Mouse (Mus musculus) midbrain, embryonic 11.5 days (tissue): ENCODE data around the gene Elmsan1. TPM values are rescaled to one million over a fixed set of nuclear protein-coding genes. Genes with fewer than 3 reads are reported as not detected.

Experiments
- ATAC-seq: fragments of 200-750 bp; cut with Nextera tagmentation; 2 replicates; pipeline ENCODE4 v1.8.0; 2017; ENCODE audit warnings: moderate TSS enrichment, moderate library complexity; ENCODE audit not compliant: low FRiP score
- DNase-seq: peaks from one replicate; pipeline ENCODE4 v3.0.0; 2015; ENCODE audit warnings: low spot score; ENCODE audit errors: missing footprints
- H3K27ac ChIP-seq: fragments of 300-500 bp; sonication (generic); 2 replicates; pipeline ENCODE4 v1.5.1; 2014; ENCODE audit warnings: low read depth, low read length
- H3K27me3 ChIP-seq: fragments of 300-500 bp; sonication (generic); 2 replicates; pipeline ENCODE4 v1.6.1; 2014; ENCODE audit warnings: mild to moderate bottlenecking, low read length, moderate library complexity, mixed read lengths; ENCODE audit not compliant: control insufficient read depth, insufficient read depth
- H3K36me3 ChIP-seq: fragments of 300-500 bp; sonication (generic); 2 replicates; pipeline ENCODE4 v1.6.1; 2014; ENCODE audit warnings: mild to moderate bottlenecking, low read length, moderate library complexity, mixed read lengths; ENCODE audit not compliant: control insufficient read depth, insufficient read depth
- H3K4me1 ChIP-seq: fragments of 300-500 bp; sonication (generic); 2 replicates; pipeline ENCODE4 v1.6.1; 2014; ENCODE audit warnings: low read length; ENCODE audit not compliant: control insufficient read depth, insufficient read depth
- H3K4me2 ChIP-seq: fragments of 300-500 bp; sonication (generic); 2 replicates; pipeline ENCODE4 v1.6.1; 2014; ENCODE audit warnings: mild to moderate bottlenecking, moderate library complexity
- H3K4me3 ChIP-seq: fragments of 300-500 bp; sonication (generic); 2 replicates; pipeline ENCODE4 v1.5.1; 2014; ENCODE audit warnings: low read depth, low read length
- H3K9ac ChIP-seq: fragments of 300-500 bp; sonication (generic); 2 replicates; pipeline ENCODE4 v1.6.1; 2014; ENCODE audit warnings: low read length
- H3K9me3 ChIP-seq: fragments of 300-500 bp; sonication (generic); 2 replicates; pipeline ENCODE4 v1.6.1; 2016; ENCODE audit warnings: low read length; ENCODE audit not compliant: control insufficient read depth
- WGBS: fragments of 180-500 bp; shearing (Covaris S2); extraction: QIAGEN DNeasy Blood & Tissue Kit; methylation state at CpG from one replicate; pipeline ENCODE4 v1.1.7; 2014; 5-methylcytosine and 5-hydroxymethylcytosine counted together
- polyA plus RNA-seq: library from polyadenylated mRNA; unstranded; fragments of >200 nt; fragmentation: Nextera tagmentation; extraction: Ambion mirVana; gene quantifications from 2 replicates; pipeline ENCODE4 v1.2.1, GENCODE M21; 2014

Gene Elmsan1
- polyA plus RNA-seq, 1 experiment from 2014 or later: 3.9 TPM

- no peak overlapping the region for H3K27ac ChIP-seq
- DNase-seq: peak; percentile 51
- H3K9me3 ChIP-seq: no peaks in the 10 kb centered on the region
- 69% methylated on average over 4 of the region's 4 CpGs for WGBS
- H3K4me3 ChIP-seq: no peak overlapping the region
- H3K4me1 ChIP-seq: no peaks in the 10 kb centered on the region
- ATAC-seq: no peak
- H3K9ac ChIP-seq: no peak overlapping the region
- H3K4me2 ChIP-seq: no peak overlapping the region
- H3K27me3 ChIP-seq: no peaks in the 10 kb centered on the region
- no peaks in the 10 kb centered on the region for H3K36me3 ChIP-seq
These were observed 78.5 kb downstream of the Elmsan1 start for GRCm38 (mm10) chr12:84140135-84140534.

- peak; percentile 64 for DNase-seq
- WGBS: 92% methylated on average over 7 of the region's 7 CpGs
- H3K4me3 ChIP-seq: no peak overlapping the region
- 0 out of 2 replicates have a peak, but pooled peaks cover 2% of the 10 kb centered on the region for H3K36me3 ChIP-seq
- no peak for ATAC-seq
- H3K9me3 ChIP-seq: no peaks in the 10 kb centered on the region
- H3K27me3 ChIP-seq: no peaks in the 10 kb centered on the region
- no peak overlapping the region for H3K27ac ChIP-seq
- no peaks in the 10 kb centered on the region for H3K4me1 ChIP-seq
- H3K4me2 ChIP-seq: no peak overlapping the region
- no peak overlapping the region for H3K9ac ChIP-seq
These were observed 81.5 kb downstream of the Elmsan1 start for GRCm38 (mm10) chr12:84137131-84137530.

GRCm38 (mm10) chr12:84132265-84132664 lies 86.4 kb downstream of the Elmsan1 start:
- peak; percentile 87 for DNase-seq
- WGBS: 64% methylated on average over 3 of the region's 3 CpGs

GRCm38 (mm10) chr12:84129931-84130330 lies 88.8 kb downstream of the Elmsan1 start:
- Histone ChIP-seq H3K27me3 (no peaks in the 10 kb centered on the region), H3K27ac (no peak overlapping the region), H3K9me3 (no peaks in the 10 kb centered on the region), H3K9ac (no peak overlapping the region), H3K36me3 (0 out of 2 replicates have a peak, but pooled peaks cover 2% of the 10 kb centered on the region), H3K4me2 (no peak overlapping the region), H3K4me1 (no peaks in the 10 kb centered on the region), H3K4me3 (no peak overlapping the region)
- 93% methylated on average over 8 of the region's 8 CpGs for WGBS
- ATAC-seq (no peak), DNase-seq (no peak)

More at GRCm38 (mm10) chr12:84132265-84132664, 86.4 kb downstream of the Elmsan1 start:
- H3K9ac ChIP-seq: no peak overlapping the region
- no peak for ATAC-seq
- 0 out of 2 replicates have a peak, but pooled peaks cover 2% of the 10 kb centered on the region for H3K36me3 ChIP-seq
- no peaks in the 10 kb centered on the region for H3K9me3 ChIP-seq
- no peak overlapping the region for H3K4me2 ChIP-seq
- no peak overlapping the region for H3K27ac ChIP-seq
- H3K4me1 ChIP-seq: no peaks in the 10 kb centered on the region
- H3K4me3 ChIP-seq: no peak overlapping the region
- no peaks in the 10 kb centered on the region for H3K27me3 ChIP-seq

- Histone ChIP-seq H3K9ac (no peak overlapping the region), H3K4me3 (no peak overlapping the region), H3K36me3 (0 out of 2 replicates have a peak, but pooled peaks cover 2% of the 10 kb centered on the region), H3K27ac (no peak overlapping the region), H3K4me1 (no peaks in the 10 kb centered on the region), H3K9me3 (no peaks in the 10 kb centered on the region), H3K4me2 (no peak overlapping the region), H3K27me3 (no peaks in the 10 kb centered on the region)
- DNase-seq (no peak), ATAC-seq (no peak)
- WGBS: 93% methylated on average over 6 of the region's 6 CpGs
These were observed 90.1 kb downstream of the Elmsan1 start for GRCm38 (mm10) chr12:84128576-84128975.

- Histone ChIP-seq H3K4me1 (no peaks in the 10 kb centered on the region), H3K4me3 (no peak overlapping the region), H3K9me3 (no peaks in the 10 kb centered on the region), H3K27ac (no peak overlapping the region), H3K4me2 (no peak overlapping the region), H3K9ac (no peak overlapping the region), H3K27me3 (no peaks in the 10 kb centered on the region), H3K36me3 (no peaks in the 10 kb centered on the region)
- no peak for DNase-seq
- 79% methylated on average over 2 of the region's 2 CpGs for whole genome bisulfite sequencing
- ATAC-seq: no peak
These were observed 91.8 kb downstream of the Elmsan1 start for GRCm38 (mm10) chr12:84126899-84127298.

GRCm38 (mm10) chr12:84125892-84126291 lies 92.8 kb downstream of the Elmsan1 start:
- H3K27ac ChIP-seq: no peak overlapping the region
- H3K27me3 ChIP-seq: no peaks in the 10 kb centered on the region
- no peak for ATAC-seq
- no peak for DNase-seq
- H3K36me3 ChIP-seq: no peaks in the 10 kb centered on the region
- no peak overlapping the region for H3K4me3 ChIP-seq
- no peaks in the 10 kb centered on the region for H3K4me1 ChIP-seq
- no peak overlapping the region for H3K9ac ChIP-seq
- no peak overlapping the region for H3K4me2 ChIP-seq
- no peaks in the 10 kb centered on the region for H3K9me3 ChIP-seq
- 88% methylated on average over 12 of the region's 12 CpGs for WGBS

- DNase-seq (no peak), ATAC-seq (no peak)
- H3K4me2 ChIP-seq: no peak overlapping the region
- H3K9me3 ChIP-seq: no peaks in the 10 kb centered on the region
- 92% methylated on average over 5 of the region's 5 CpGs for WGBS
- H3K27ac ChIP-seq: no peak overlapping the region
- no peaks in the 10 kb centered on the region for H3K27me3 ChIP-seq
- H3K36me3 ChIP-seq: no peaks in the 10 kb centered on the region
- no peak overlapping the region for H3K4me3 ChIP-seq
- H3K9ac ChIP-seq: no peak overlapping the region
- H3K4me1 ChIP-seq: peaks cover 3% of the 10 kb centered on the region
These were observed 99.1 kb downstream of the Elmsan1 start for GRCm38 (mm10) chr12:84119584-84119983.

GRCm38 (mm10) chr12:84114153-84114994 lies 104.3 kb downstream of the Elmsan1 start, which contains the start of gene Dnal1:
Dnal1 (plus strand) TSS chr12:84114366.
- ATAC-seq (peak; percentile 98), DNase-seq (peak; percentile 99)
- Histone ChIP-seq H3K9ac (peak within 1 kb of the TSS; percentile 74), H3K9me3 (no peaks in the 10 kb centered on the region), H3K4me3 (peak within 1 kb of the TSS; percentile 82), H3K27ac (peak within 1 kb of the TSS; percentile 5; the same call in 1 of the 2 replicates), H3K4me2 (peak within 1 kb of the TSS; percentile 55), H3K36me3 (no peaks in the 10 kb centered on the region), H3K27me3 (no peaks in the 10 kb centered on the region), H3K4me1 (peaks cover 3% of the 10 kb centered on the region)
- WGBS: 3% methylated on average over 31 of the region's 35 CpGs
